Mouse (Mus musculus) lung, embryonic 16.5 days (tissue): ENCODE results near the gene Cfap52. TPM values are rescaled to one million over a fixed set of nuclear protein-coding genes. Genes with fewer than 3 reads are reported as not detected.

ENCODE experiments used
- ATAC-seq: fragments of 200-750 bp; cut with Nextera tagmentation; 2 replicates; pipeline ENCODE4 v1.8.0; 2017; ENCODE audit warnings: low read depth, mild to moderate bottlenecking, moderate library complexity
- H3K27ac ChIP-seq: fragments of 300-500 bp; sonication (generic); 2 replicates; pipeline ENCODE4 v1.5.1; 2014; ENCODE audit warnings: mild to moderate bottlenecking, control low read depth, low read length
- H3K27me3 ChIP-seq: fragments of 300-500 bp; sonication (generic); 2 replicates; pipeline ENCODE4 v1.6.1; 2014; ENCODE audit warnings: low read depth, low read length, mixed read lengths; ENCODE audit not compliant: control insufficient read depth, insufficient read depth
- H3K36me3 ChIP-seq: fragments of 300-500 bp; sonication (generic); 2 replicates; pipeline ENCODE4 v1.6.1; 2014; ENCODE audit warnings: low read length; ENCODE audit not compliant: control insufficient read depth, insufficient read depth
- H3K4me1 ChIP-seq: fragments of 300-500 bp; sonication (generic); replicated peaks from 2 replicates; pipeline ENCODE4 v1.6.1; 2014; ENCODE audit warnings: low read length, mixed read lengths; ENCODE audit not compliant: control insufficient read depth, insufficient read depth
- H3K4me2 ChIP-seq: fragments of 300-500 bp; sonication (generic); 2 replicates; pipeline ENCODE4 v1.6.1; 2014; ENCODE audit warnings: low read depth, low read length, control low read depth
- H3K4me3 ChIP-seq: fragments of 300-500 bp; sonication (generic); 2 replicates; pipeline ENCODE4 v1.5.1; 2014; ENCODE audit warnings: mild to moderate bottlenecking, low read length, control low read depth
- H3K9ac ChIP-seq: fragments of 300-500 bp; sonication (generic); 2 replicates; pipeline ENCODE4 v1.6.1; 2014; ENCODE audit warnings: low read length, control low read depth
- H3K9me3 ChIP-seq: fragments of 300-500 bp; sonication (generic); 2 replicates; pipeline ENCODE4 v1.6.1; 2016; ENCODE audit warnings: low read length; ENCODE audit not compliant: control insufficient read depth
- WGBS: fragments of 180-500 bp; shearing (Covaris S2); extraction: QIAGEN DNeasy Blood & Tissue Kit; methylation state at CpG from one replicate; pipeline ENCODE4 v1.1.7; 2014; 5-methylcytosine and 5-hydroxymethylcytosine counted together
- polyA plus RNA-seq: library from polyadenylated mRNA; unstranded; fragments of >200 nt; fragmentation: Nextera tagmentation; extraction: Ambion mirVana; gene quantifications from 2 replicates; pipeline ENCODE4 v1.2.1, GENCODE M21; 2015

Cfap52 gene
- polyA plus RNA-seq, 1 experiment from 2014 or later: 9.7 TPM

- ATAC-seq: peak; percentile 44
- Histone ChIP-seq H3K9me3 (no peaks in the 10 kb centered on the region), H3K27me3 (peaks cover 14% of the 10 kb centered on the region), H3K36me3 (no peaks in the 10 kb centered on the region), H3K9ac (peak overlapping the region; percentile 80), H3K4me1 (peaks cover 5% of the 10 kb centered on the region; the same call in 1 of the 2 replicates), H3K4me2 (peak overlapping the region; percentile 79), H3K4me3 (peak overlapping the region; percentile 77), H3K27ac (peak overlapping the region; percentile 92)
- WGBS: 2% methylated on average over 47 of the region's 47 CpGs
These were observed 44.2 kb downstream of the Cfap52 start for GRCm38 (mm10) chr11:67921091-67921826.

DNA sequence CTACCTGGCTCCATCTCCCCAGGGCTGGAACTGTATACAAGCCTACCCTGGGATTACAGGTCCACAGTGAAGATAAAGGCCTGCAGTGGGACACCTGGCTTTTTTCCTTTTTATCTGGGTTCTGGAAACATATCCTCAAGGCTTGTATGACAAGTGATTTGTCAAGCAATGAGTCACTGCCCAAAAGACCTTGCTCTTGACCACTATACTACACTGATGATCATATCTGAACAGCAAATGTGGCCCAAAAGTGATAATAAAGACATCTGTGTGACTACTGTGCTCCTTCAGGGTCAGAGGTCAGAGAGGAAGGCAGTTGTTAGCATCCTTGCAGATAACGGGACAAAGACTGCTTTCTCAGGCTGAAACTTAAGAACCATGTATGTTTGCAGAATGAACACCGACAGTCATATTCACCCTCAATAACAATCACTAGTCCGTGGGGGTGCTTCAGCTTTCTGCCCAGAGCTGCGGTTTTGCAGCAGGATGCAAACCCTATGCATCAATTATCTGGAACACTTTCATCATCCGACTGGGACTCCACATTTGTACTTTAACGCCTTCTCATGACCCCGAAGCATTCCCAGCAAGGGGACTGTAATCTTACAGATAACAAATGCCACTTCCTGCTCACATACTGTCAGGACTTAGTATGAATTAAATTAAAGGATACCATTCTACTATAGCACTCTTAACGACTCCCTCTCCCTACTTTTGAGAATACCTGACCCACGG is 45.1 kb downstream of the Cfap52 start:
- WGBS: 26% methylated on average over 9 of the region's 9 CpGs
- Histone ChIP-seq H3K4me2 (peak overlapping the region; percentile 79), H3K36me3 (no peaks in the 10 kb centered on the region), H3K4me1 (peaks cover 5% of the 10 kb centered on the region; the same call in 1 of the 2 replicates), H3K27ac (no peak overlapping the region), H3K9me3 (no peaks in the 10 kb centered on the region), H3K9ac (no peak overlapping the region; the same call in 1 of the 2 replicates), H3K4me3 (peak overlapping the region; percentile 77), H3K27me3 (peaks cover 14% of the 10 kb centered on the region)
- ATAC-seq: no peak

- H3K27me3 ChIP-seq: peaks cover 14% of the 10 kb centered on the region
- H3K9me3 ChIP-seq: no peaks in the 10 kb centered on the region
- WGBS: 43% methylated on average over 5 of the region's 5 CpGs
- H3K27ac ChIP-seq: no peak overlapping the region
- no peak overlapping the region for H3K9ac ChIP-seq
- H3K4me2 ChIP-seq: no peak overlapping the region; the same call in 1 of the 2 replicates
- no peaks in the 10 kb centered on the region for H3K36me3 ChIP-seq
- no peak for ATAC-seq
- H3K4me3 ChIP-seq: no peak overlapping the region
- peaks cover 5% of the 10 kb centered on the region; the same call in 1 of the 2 replicates for H3K4me1 ChIP-seq
These were observed 45.9 kb downstream of the Cfap52 start for GRCm38 (mm10) chr11:67919593-67919992.

DNA sequence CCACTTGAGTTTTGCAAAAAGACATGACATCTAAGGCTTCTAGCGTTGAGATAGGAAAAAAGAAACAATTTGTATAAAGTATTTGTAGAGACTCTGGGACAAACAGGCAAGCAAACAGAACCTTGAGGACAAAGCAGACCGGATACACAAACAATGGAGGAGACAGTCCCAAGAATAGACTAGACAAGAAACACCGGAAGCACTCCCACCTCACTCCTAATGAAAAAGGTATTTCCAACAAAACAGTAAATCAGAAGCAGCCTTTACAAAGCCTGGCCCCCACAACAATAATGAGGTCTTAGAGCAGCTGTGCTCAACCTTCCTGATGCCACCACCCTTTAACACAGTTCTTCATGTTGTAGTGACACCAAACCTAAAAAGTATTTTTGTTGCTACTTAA is 48.3 kb downstream of the Cfap52 start:
- peaks cover 5% of the 10 kb centered on the region; the same call in 1 of the 2 replicates for H3K4me1 ChIP-seq
- 59% methylated on average over 3 of the region's 3 CpGs for WGBS
- H3K27me3 ChIP-seq: peaks cover 12% of the 10 kb centered on the region
- no peak overlapping the region for H3K27ac ChIP-seq
- H3K36me3 ChIP-seq: no peaks in the 10 kb centered on the region
- H3K4me3 ChIP-seq: no peak overlapping the region
- no peak for ATAC-seq
- no peaks in the 10 kb centered on the region for H3K9me3 ChIP-seq
- no peak overlapping the region for H3K4me2 ChIP-seq
- no peak overlapping the region for H3K9ac ChIP-seq

DNA sequence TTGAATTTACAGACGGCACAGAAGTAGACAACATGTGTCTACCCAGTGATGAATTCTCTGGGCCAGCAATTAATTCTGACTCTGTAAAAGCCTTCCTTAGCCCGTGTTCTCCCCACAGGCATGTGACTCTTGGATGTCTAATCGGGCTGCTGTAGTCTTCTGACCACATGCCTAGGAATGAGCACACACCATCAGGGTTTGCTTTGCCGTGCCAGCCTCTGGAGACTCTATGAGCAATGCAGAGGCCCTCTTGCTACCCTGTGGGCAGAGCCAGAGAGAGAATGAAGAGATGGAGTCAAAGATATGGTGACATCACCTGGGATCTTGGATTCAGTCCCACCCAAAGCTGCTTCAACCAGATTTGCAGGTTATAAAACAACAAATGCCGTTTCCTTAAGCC is 54.4 kb downstream of the Cfap52 start:
- H3K4me3 ChIP-seq: no peak overlapping the region
- no peak for ATAC-seq

GRCm38 (mm10) chr11:67903756-67904155 is 61.7 kb downstream of the Cfap52 start:
- Histone ChIP-seq H3K9me3 (no peaks in the 10 kb centered on the region), H3K4me3 (no peak overlapping the region), H3K4me1 (no peaks in the 10 kb centered on the region), H3K9ac (no peak overlapping the region), H3K36me3 (no peaks in the 10 kb centered on the region), H3K27me3 (no peaks in the 10 kb centered on the region), H3K27ac (no peak overlapping the region), H3K4me2 (no peak overlapping the region)
- ATAC-seq: no peak
- 88% methylated on average over 4 of the region's 4 CpGs for WGBS

More for the DNA sequence above, 54.4 kb downstream of the Cfap52 start:
- WGBS: 78% methylated on average over 5 of the region's 5 CpGs
- Histone ChIP-seq H3K27me3 (no peaks in the 10 kb centered on the region), H3K36me3 (no peaks in the 10 kb centered on the region), H3K4me1 (0 out of 2 replicates have a peak, but pooled peaks cover 3% of the 10 kb centered on the region), H3K9me3 (no peaks in the 10 kb centered on the region), H3K9ac (no peak overlapping the region), H3K27ac (no peak overlapping the region), H3K4me2 (no peak overlapping the region)

GRCm38 (mm10) chr11:67897064-67897560 is 68.3 kb downstream of the Cfap52 start:
- 30% methylated on average over 8 of the region's 8 CpGs for WGBS
- no peaks in the 10 kb centered on the region for H3K9me3 ChIP-seq
- H3K4me3 ChIP-seq: no peak overlapping the region
- ATAC-seq: peak; percentile 86
- H3K4me1 ChIP-seq: no peaks in the 10 kb centered on the region; the same call in 1 of the 2 replicates
- no peak overlapping the region for H3K27ac ChIP-seq
- no peak overlapping the region for H3K9ac ChIP-seq
- no peak overlapping the region for H3K4me2 ChIP-seq
- no peaks in the 10 kb centered on the region for H3K27me3 ChIP-seq
- no peaks in the 10 kb centered on the region for H3K36me3 ChIP-seq

DNA sequence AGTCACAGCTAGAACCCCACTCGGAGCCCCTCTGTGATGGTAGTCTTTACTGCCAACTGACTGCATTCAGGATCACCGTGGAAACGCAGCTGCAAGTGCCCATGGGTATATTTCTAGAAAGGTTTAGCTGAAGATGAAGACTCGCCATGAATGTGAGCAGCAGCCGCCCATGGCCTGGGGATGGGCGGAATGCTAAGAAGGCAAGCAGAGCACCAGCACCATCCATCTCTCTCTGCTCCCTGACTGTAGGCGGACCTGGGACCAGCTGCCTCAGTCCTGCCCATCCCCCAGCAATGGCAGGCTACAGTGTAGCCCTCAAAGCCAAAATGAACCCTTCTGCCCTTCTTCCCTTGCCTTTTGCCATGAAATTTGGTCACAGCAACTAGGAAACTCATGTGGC is 69.8 kb downstream of the Cfap52 start:
- Histone ChIP-seq H3K27me3 (no peaks in the 10 kb centered on the region), H3K4me2 (no peak overlapping the region), H3K4me1 (no peaks in the 10 kb centered on the region; the same call in 1 of the 2 replicates), H3K4me3 (no peak overlapping the region), H3K9me3 (no peaks in the 10 kb centered on the region), H3K27ac (no peak overlapping the region), H3K9ac (no peak overlapping the region), H3K36me3 (no peaks in the 10 kb centered on the region)
- 69% methylated on average over 7 of the region's 7 CpGs for WGBS
- no peak for ATAC-seq

- H3K27ac ChIP-seq: no peak overlapping the region
- H3K9ac ChIP-seq: no peak overlapping the region
- ATAC-seq: no peak
- H3K4me1 ChIP-seq: no peaks in the 10 kb centered on the region
- peaks cover 3% of the 10 kb centered on the region for H3K9me3 ChIP-seq
- peaks cover 4% of the 10 kb centered on the region for H3K36me3 ChIP-seq
- H3K4me2 ChIP-seq: no peak overlapping the region
- no peak overlapping the region for H3K4me3 ChIP-seq
- H3K27me3 ChIP-seq: no peaks in the 10 kb centered on the region
- WGBS: 71% methylated on average over 5 of the region's 5 CpGs
These were observed 76.9 kb downstream of the Cfap52 start for GRCm38 (mm10) chr11:67888521-67888920.
